ENCODE assay signal across 8 mouse cellular contexts in the genomic region with DNA sequence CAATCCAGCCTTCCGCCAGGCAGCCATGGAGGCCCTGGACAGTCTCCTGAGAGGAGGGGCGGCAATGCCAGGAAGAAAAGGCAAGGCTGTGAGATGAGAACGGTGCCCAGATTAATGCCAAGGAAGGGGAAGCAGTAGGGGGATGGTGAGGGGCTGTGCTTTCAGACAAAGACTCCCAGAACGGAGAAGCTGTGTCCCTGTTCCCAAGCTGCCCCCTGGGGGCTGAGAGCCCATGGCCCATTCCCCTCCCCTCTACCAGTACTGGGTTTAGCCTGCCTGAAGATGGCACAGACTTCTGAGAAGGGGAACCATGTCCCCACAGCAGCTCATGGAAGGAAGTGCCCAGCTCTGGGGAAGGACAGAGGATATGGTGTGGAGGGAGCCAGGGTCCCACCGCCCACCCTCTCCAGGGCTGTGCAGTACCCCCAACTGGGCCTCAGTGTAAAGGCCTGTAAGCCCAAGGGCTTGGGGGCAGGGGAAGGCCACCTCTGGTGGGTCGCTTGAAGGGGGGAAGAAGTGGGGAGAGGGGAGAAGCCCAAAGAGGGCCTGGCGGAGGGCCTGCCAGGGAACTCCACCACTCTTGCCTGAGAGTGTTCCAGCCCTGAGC. TPM values are rescaled to one million over a fixed set of nuclear protein-coding genes. Genes with fewer than 3 reads are reported as not detected.
A peak's percentile ranks its signal among the peaks of the same experiment; 100 is the strongest.
DNase-seq lines count a peak whose midpoint lies in the region; ATAC-seq lines count a peak whose summit lies in the region.

No protein-coding gene starts in this region.

- no peak overlapping the region for H3K4me3 ChIP-seq in heart, embryonic 11.5 days (ENCODE audit: low read depth, low read length)
- H3K4me3 ChIP-seq in forebrain, embryonic 15.5 days, result no peak overlapping the region
- no peak overlapping the region for H3K4me3 ChIP-seq in midbrain, embryonic 14.5 days (replicated peaks; ENCODE audit: low read depth, low read length)

- H3K27me3 ChIP-seq in heart, embryonic 11.5 days (ENCODE audit: control insufficient read depth, insufficient read depth, low read length), result no peaks in the 10 kb centered on the region
- H3K27me3 ChIP-seq in forebrain, embryonic 15.5 days, result no peaks in the 10 kb centered on the region
- H3K27me3 ChIP-seq in midbrain, embryonic 14.5 days (ENCODE audit: control insufficient read depth, insufficient read depth, low read length), result no peaks in the 10 kb centered on the region

- H3K4me1 ChIP-seq in heart, embryonic 11.5 days (ENCODE audit: control insufficient read depth, insufficient read depth, low read length), result peaks cover 14% of the 10 kb centered on the region
- H3K4me1 ChIP-seq in forebrain, embryonic 15.5 days, result peaks cover 74% of the 10 kb centered on the region
- peaks cover 18% of the 10 kb centered on the region for H3K4me1 ChIP-seq in midbrain, embryonic 14.5 days (ENCODE audit: control insufficient read depth, insufficient read depth, low read length)

- H3K27ac ChIP-seq in heart, embryonic 11.5 days (ENCODE audit: low read depth, low read length), result no peak overlapping the region
- peak overlapping the region; percentile 93 for H3K27ac ChIP-seq in forebrain, embryonic 15.5 days (replicated peaks)
- H3K27ac ChIP-seq in midbrain, embryonic 14.5 days (replicated peaks; ENCODE audit: low read depth, low read length), result peak overlapping the region; percentile 79

- H3K4me2 ChIP-seq in heart, embryonic 11.5 days, result no peak overlapping the region
- H3K4me2 ChIP-seq in forebrain, embryonic 15.5 days (replicated peaks), result no peak overlapping the region; the same call in 1 of the 2 replicates
- H3K4me2 ChIP-seq in midbrain, embryonic 14.5 days (ENCODE audit: low read length), result no peak overlapping the region

- intact Hi-C loops in heart, postnatal 10 days (cut with DNase I), result no loop called here

- WGBS in heart, embryonic 11.5 days (ENCODE audit: insufficient replicate concordance), result 61% methylated on average over 7 of the region's 7 CpGs
- 20% methylated on average over 7 of the region's 7 CpGs for WGBS in forebrain, embryonic 15.5 days
- WGBS in midbrain, embryonic 14.5 days, result 20% methylated on average over 7 of the region's 7 CpGs

- no peaks in the 10 kb centered on the region for H3K9me3 ChIP-seq in heart, embryonic 11.5 days (replicated peaks; ENCODE audit: control insufficient read depth, low read length)
- no peaks in the 10 kb centered on the region for H3K9me3 ChIP-seq in forebrain, embryonic 15.5 days
- no peaks in the 10 kb centered on the region for H3K9me3 ChIP-seq in midbrain, embryonic 14.5 days (ENCODE audit: control insufficient read depth, low read length)

- H3K36me3 ChIP-seq in heart, embryonic 11.5 days (ENCODE audit: control insufficient read depth, insufficient read depth, low read length), result peaks cover 43% of the 10 kb centered on the region
- H3K36me3 ChIP-seq in forebrain, embryonic 15.5 days, result peaks cover 66% of the 10 kb centered on the region
- H3K36me3 ChIP-seq in midbrain, embryonic 14.5 days (ENCODE audit: control insufficient read depth, insufficient read depth, low read length), result peaks cover 84% of the 10 kb centered on the region

- H3K9ac ChIP-seq in heart, embryonic 11.5 days (ENCODE audit: low read depth, low read length), result 0 out of 2 replicates have a peak overlapping the region, but pooled peaks have one; percentile 30
- H3K9ac ChIP-seq in forebrain, embryonic 15.5 days (replicated peaks), result peak overlapping the region; percentile 35; the same call in 1 of the 2 replicates
- H3K9ac ChIP-seq in midbrain, embryonic 14.5 days (replicated peaks; ENCODE audit: low read length), result peak overlapping the region; percentile 34; the same call in 1 of the 2 replicates

- ATAC-seq in heart, embryonic 11.5 days (replicated peaks; ENCODE audit: insufficient number of reproducible peaks, low FRiP score, low TSS enrichment), result no peak
- ATAC-seq in forebrain, embryonic 15.5 days (replicated peaks), result peak; percentile 23
- ATAC-seq in midbrain, embryonic 14.5 days (ENCODE audit: low FRiP score, low TSS enrichment), result peak; percentile 43; the same call in 1 of the 2 replicates

- DNase-seq in heart, postnatal 10 days, result no peak
- DNase-seq in R1 (ENCODE audit: low read depth, low spot score), result peak; percentile 30
- peak; percentile 63 for DNase-seq in midbrain, embryonic 14.5 days
- no peak for DNase-seq in spleen, postnatal 4 days (ENCODE audit: low spot score in 2 of 2)
- DNase-seq in testis, postnatal 10 days (ENCODE audit: low spot score), result no peak
- DNase-seq in gastrocnemius, postnatal 25 days, result no peak

RNA-seq across cellular contexts. Expression of a gene that starts 9.0 kb away (rescaled TPM):
- polyA plus RNA-seq in heart, embryonic 11.5 days (2014; fragmentation: Nextera tagmentation; extraction: Ambion mirVana), result 8.4 and 9.5 TPM in 2 replicates
- 10 to 100 TPM; 12.9 to 26.0 TPM for total RNA-seq in heart, postnatal 10 days (2021)
- 60.7 and 67.7 TPM in 2 replicates for polyA plus RNA-seq in forebrain, embryonic 15.5 days (2015; fragmentation: Nextera tagmentation; extraction: Ambion mirVana)
- 23.1 and 26.6 TPM in 2 replicates for polyA plus RNA-seq in midbrain, embryonic 14.5 days (2014; fragmentation: Nextera tagmentation; extraction: Ambion mirVana)
- total RNA-seq in gastrocnemius, postnatal 25 days (2021), result 1 to 10 TPM; 2.6 to 4.2 TPM

RNA-seq across cellular contexts. Expression of a gene that starts 35.2 kb away (rescaled TPM):
- polyA plus RNA-seq in heart, embryonic 11.5 days (2014; fragmentation: Nextera tagmentation; extraction: Ambion mirVana), result 62.1 and 68.6 TPM in 2 replicates
- total RNA-seq in heart, postnatal 10 days (2021), result 10 to 100 TPM; 25.5 to 28.7 TPM
- 69.2 and 69.5 TPM in 2 replicates for polyA plus RNA-seq in forebrain, embryonic 15.5 days (2015; fragmentation: Nextera tagmentation; extraction: Ambion mirVana)
- 68.6 and 77.8 TPM in 2 replicates for polyA plus RNA-seq in midbrain, embryonic 14.5 days (2014; fragmentation: Nextera tagmentation; extraction: Ambion mirVana)
- total RNA-seq in gastrocnemius, postnatal 25 days (2021), result 10 to 100 TPM in 1 of 2 experiments, 1 to 10 TPM in 1; 8.3 to 13.0 TPM

RNA-seq across cellular contexts. Expression of a gene that starts 58.7 kb away (rescaled TPM):
- 1,752 and 1,771 TPM in 2 replicates for polyA plus RNA-seq in heart, embryonic 11.5 days (2014; fragmentation: Nextera tagmentation; extraction: Ambion mirVana)
- total RNA-seq in heart, postnatal 10 days (2021), result 100 to 1,000 TPM; 661 to 717 TPM
- polyA plus RNA-seq in forebrain, embryonic 15.5 days (2015; fragmentation: Nextera tagmentation; extraction: Ambion mirVana), result 656 and 676 TPM in 2 replicates
- 921 and 1,195 TPM in 2 replicates for polyA plus RNA-seq in midbrain, embryonic 14.5 days (2014; fragmentation: Nextera tagmentation; extraction: Ambion mirVana)
- 100 to 1,000 TPM; 101 to 120 TPM for total RNA-seq in gastrocnemius, postnatal 25 days (2021)

Comparison
In these comparisons a context has a peak if more than half of its experiments do, and no peak if none do; other contexts are left out.
1. DNase-seq: peak in R1 (single experiment) and midbrain, embryonic 14.5 days (single experiment); none in heart, postnatal 10 days (0 of 2), spleen, postnatal 4 days (0 of 2), testis, postnatal 10 days (single experiment) and gastrocnemius, postnatal 25 days (single experiment).
2. Peak in every context shown above with its lines, with median percentiles within 50 percentile points of each other: H3K9ac ChIP-seq.